Mouse (Mus musculus): ENCODE results near the gene Cdh13.

Cdh13 gene

DNA sequence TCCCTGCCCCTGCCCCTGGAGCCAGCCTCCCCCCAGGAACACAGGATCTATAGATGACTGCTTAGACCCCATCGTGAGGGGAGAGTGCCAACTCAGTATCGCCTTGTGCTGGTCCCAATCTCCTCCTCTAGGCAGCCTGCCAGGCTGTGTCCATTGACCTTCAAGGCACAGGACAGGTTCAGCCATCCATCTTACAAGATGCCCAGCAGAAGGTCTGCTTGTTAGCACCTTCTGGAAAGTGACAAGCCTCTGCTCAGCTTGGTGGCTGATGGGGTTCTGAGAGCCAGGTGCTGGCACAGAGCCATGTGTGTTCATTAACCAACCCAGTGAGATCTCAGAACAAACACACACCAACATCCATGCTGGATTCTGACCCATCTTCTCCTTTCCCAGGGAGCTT lies 998.2 kb downstream of the Cdh13 start:
- ChIA-PET CTCF (interaction anchor here in 1 of 4 experiments (0.6 kb wide), 2 partner anchors 9 to 569 kb away, joined by 3 to 4 read pairs; no protein-coding TSS in a partner anchor), POLR2A (no interaction called here)

DNA sequence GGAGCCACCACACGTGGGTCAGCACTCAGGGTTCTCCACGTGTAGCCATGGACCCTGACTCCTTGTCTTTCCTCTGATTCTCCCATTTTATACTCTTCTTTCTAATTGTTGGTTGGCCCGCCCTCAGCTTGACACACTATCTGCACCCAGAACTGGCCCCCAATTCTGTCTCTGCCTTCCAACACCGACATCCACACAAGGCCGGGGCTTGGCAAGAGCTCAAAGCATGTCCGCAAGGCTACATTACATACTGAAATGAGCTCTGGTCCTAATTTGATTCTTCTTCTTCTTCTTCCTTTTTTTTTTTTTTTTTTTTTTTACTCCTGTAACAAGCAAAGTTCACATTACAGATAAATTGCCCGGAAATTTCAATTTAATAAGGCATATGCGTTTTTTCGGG lies 1001.0 kb downstream of the Cdh13 start:
- ChIA-PET CTCF (interaction anchor here in 1 of 4 experiments (0.6 kb wide), 1 partner anchor 147 kb away, joined by 3 read pairs; no protein-coding TSS in a partner anchor), POLR2A (no interaction called here)

GRCm38 (mm10) chr8:119284920-119285319 lies 1001.4 kb downstream of the Cdh13 start:
- ChIA-PET POLR2A (no interaction called here), CTCF (interaction anchor here in 1 of 4 experiments (0.6 kb wide), 1 partner anchor 147 kb away, joined by 3 read pairs; no protein-coding TSS in a partner anchor)

- ChIA-PET POLR2A (interaction anchor here in 1 of 4 experiments (0.6 kb wide), 1 partner anchor 1447 kb away, joined by 3 read pairs; no protein-coding TSS in a partner anchor), CTCF (interaction anchor here in 2 of 4 experiments (0.6 to 3.3 kb wide), 6 partner anchors 8 to 797 kb away, joined by 3 to 12 read pairs (median 3); no protein-coding TSS in a partner anchor)
Observed at GRCm38 (mm10) chr8:119295477-119295876, 1011.9 kb downstream of the Cdh13 start.

GRCm38 (mm10) chr8:119297752-119298151 lies 1014.2 kb downstream of the Cdh13 start:
- ChIA-PET CTCF (interaction anchor here in 3 of 4 experiments (0.6 to 3.3 kb wide), 12 partner anchors 9 to 1367 kb away, joined by 3 to 15 read pairs (median 4); partner anchors contain the start of gene Hsbp1 (in 1 of the 3)), POLR2A (interaction anchor here in 2 of 4 experiments (0.6 to 0.7 kb wide), 2 partner anchors 271 to 1561 kb away, joined by 3 to 4 read pairs; no protein-coding TSS in a partner anchor)

DNA sequence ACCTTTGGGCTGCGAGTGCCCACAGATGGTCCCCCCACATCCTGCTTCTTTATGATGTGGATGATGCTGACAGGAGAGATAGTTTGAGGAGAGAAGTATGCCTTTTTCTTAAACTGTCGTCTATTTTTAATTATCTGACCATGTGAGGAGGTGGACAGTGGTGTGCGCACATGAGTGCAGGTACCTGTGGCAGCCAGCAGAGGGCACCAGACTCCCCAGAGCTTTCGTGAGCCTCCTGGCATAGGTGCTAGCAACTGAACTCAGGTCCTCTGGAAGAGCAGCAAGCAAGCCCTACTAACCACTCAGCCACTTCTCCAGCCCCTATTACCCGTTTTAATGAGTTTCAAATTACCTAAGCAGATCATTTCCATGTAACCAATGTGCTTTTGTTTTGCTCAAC lies 1016.8 kb downstream of the Cdh13 start:
- ChIA-PET CTCF (interaction anchor here in 1 of 4 experiments (0.6 kb wide), 1 partner anchor 11 kb away, joined by 3 read pairs; no protein-coding TSS in a partner anchor), POLR2A (no interaction called here)

DNA sequence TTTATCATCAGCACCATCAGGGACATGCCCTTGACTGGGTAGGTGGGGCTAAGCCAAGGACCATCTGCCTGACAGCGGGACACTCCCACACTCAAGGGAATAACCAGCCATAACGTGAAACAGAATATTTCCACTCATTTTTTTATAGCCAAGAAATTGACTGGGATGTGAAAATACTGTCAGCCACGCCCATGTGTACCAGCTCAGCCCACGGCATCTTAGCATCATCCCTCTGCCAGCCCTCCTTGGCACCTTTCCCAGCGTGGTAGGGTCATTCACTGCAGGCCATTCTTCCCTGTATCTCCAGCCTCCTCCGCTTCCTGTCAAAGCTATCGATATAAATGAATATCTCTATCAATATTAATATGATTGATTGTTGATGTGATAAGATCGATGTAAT lies 1020.7 kb downstream of the Cdh13 start:
- CTCF ChIA-PET: interaction anchor here in 2 of 4 experiments (0.6 to 1.7 kb wide), 2 partner anchors 8 to 55 kb away, joined by 3 read pairs; no protein-coding TSS in a partner anchor
- POLR2A ChIA-PET: no interaction called here

- POLR2A ChIA-PET: interaction anchor here in 1 of 4 experiments (1.3 kb wide), 1 partner anchor 73 kb away, joined by 3 read pairs; no protein-coding TSS in a partner anchor
- CTCF ChIA-PET: interaction anchor here (0.6 to 2.5 kb wide), 40 partner anchors 9 to 468 kb away, joined by 3 to 33 read pairs (median 4); partner anchors contain the start of genes Hsbp1 (in 2 of the 4), Mlycd (in 1 of the 4) and Tldc1 (in 1 of the 4)
Observed at GRCm38 (mm10) chr8:119311412-119311811, 1027.9 kb downstream of the Cdh13 start.

DNA sequence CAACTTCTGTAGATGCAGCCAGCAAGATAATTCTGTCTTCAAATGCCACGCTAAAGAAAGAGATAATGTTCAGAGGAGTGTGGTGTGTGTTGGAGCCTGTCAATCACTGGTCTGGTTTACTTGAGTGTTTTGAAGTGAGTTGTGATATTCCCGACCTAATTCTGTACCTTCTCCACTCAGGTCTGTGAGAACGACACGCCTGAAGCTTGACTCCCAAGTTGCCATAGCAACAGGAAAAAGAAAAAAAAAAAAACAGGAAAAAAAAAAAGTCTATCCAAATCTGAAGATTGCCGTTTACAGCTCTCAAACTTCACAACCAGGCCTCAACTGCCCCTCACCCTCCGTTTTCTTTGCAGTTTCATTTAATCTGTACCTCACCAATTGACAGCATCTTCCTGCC lies 1039.7 kb downstream of the Cdh13 start:
- ChIA-PET CTCF (interaction anchor here in 2 of 4 experiments (0.6 to 0.7 kb wide), 3 partner anchors 23 to 159 kb away, joined by 4 read pairs; no protein-coding TSS in a partner anchor), POLR2A (no interaction called here)

DNA sequence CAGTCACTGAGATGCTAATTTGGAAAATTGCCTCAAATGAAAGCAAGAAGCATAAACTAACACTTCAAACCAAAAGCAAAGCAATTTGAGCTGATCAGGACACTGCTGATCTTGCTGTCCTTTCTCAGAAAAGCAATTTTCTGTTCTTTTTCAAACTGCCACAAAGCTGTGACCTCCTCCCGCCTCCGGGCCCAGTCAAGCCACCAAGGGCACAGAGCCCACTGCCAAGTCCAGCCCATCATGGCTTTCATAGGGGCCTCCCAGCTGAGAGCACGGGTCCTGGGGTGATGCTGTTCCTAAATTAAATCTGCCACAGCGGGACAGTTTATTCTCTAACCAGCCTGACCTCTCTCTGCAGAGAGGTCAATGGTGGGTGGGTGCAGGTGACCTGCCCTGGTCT lies 1056.0 kb downstream of the Cdh13 start:
- POLR2A ChIA-PET: interaction anchor here in 1 of 4 experiments (0.7 kb wide), 1 partner anchor 78 kb away, joined by 5 read pairs; no protein-coding TSS in a partner anchor
- CTCF ChIA-PET: no interaction called here

- CTCF ChIA-PET: interaction anchor here in 3 of 4 experiments (0.6 to 3.2 kb wide), 12 partner anchors 14 to 1542 kb away, joined by 3 to 22 read pairs (median 4); partner anchors contain the start of genes Mphosph6 (in 1 of the 3) and Tldc1 (in 1 of the 3)
- POLR2A ChIA-PET: interaction anchor here in 2 of 4 experiments (0.8 to 2.5 kb wide), 15 partner anchors 10 to 215 kb away, joined by 3 to 17 read pairs (median 3); partner anchors contain the start of genes Mbtps1 (in 2 of the 2) and Mlycd (in 1 of the 2)
Observed at GRCm38 (mm10) chr8:119343606-119344005, 1060.1 kb downstream of the Cdh13 start.

DNA sequence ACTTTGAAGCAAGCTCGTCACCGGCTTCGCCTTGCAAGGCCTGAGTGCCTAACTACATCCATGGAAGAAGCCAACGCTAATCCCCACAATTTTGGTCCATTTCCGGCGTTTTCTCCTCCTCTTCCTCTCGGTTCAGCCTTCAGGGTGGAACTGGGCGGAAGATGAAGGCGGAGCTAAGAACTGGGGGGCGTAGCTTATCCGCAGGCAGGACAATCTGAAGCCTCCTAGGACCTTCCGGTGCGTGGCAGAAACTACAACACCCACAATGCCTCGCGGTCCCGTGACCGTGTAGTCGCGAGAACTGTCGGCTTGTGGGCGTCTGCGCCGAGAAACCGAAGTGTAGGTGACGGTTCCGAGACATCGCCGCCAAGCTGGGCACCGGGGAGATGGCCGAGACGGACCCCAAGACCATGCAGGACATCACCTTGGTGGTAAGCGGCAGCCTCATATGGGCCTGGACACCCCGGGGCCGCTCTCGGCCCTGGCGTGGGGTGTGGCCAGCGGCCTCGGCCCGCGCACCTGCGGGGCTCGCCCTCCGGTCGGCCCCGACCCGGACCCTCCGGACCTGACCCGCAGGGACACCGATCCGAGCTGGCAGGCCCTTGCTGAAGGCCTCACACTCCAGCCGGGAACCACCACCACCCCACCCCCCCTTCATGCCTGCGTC lies 1060.8 kb downstream of the Cdh13 start, which contains the start of gene Hsbp1:
Hsbp1 (plus strand) TSS at position 299 of the 667 bp plus-strand sequence.
- ChIA-PET CTCF (interaction anchor here in 3 of 4 experiments (0.6 to 3.2 kb wide), 16 partner anchors 9 to 1542 kb away, joined by 3 to 22 read pairs (median 4); partner anchors contain the start of genes Mphosph6 (in 1 of the 3) and Tldc1 (in 1 of the 3)), POLR2A (interaction anchor here in 3 of 4 experiments (0.5 to 2.5 kb wide), 20 partner anchors 9 to 215 kb away, joined by 3 to 17 read pairs (median 4); partner anchors contain the start of genes Mbtps1 (in 2 of the 3) and Mlycd (in 2 of the 3))

DNA sequence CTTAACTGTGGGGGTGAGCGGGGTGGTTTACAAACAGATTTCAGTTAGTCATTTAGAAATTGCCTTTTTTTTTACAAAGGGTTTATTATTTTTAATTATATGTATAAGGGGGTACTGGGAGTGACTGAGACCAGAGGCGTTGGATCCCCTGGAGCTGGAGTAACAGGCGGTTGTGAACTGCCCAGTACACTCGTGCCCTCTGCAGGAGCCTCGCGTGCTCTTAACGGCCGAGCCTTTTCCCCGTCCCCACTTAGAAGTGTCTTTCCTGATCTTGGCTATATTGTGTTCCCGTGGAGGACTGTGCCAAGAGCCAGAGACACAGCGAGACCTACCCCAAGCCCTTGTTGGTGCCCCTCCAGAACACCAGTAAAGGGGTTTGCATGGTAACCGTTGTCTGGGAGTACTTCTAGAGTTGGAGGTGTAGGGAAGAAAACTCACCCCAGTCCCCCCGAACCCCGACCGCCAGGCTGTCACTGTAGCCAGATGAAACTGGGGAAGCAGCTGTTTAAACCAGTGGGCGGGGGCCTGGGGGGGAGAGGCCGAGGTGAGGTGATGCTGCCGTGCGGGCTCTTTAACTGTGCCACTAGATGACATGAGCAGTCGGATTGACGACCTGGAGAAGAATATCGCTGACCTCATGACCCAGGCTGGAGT lies 1061.6 kb downstream of the Cdh13 start:
- CTCF ChIA-PET: interaction anchor here in 3 of 4 experiments (0.6 to 3.2 kb wide), 11 partner anchors 9 to 685 kb away, joined by 3 to 22 read pairs (median 3); partner anchors contain the start of gene Tldc1 (in 1 of the 3)
- POLR2A ChIA-PET: interaction anchor here in 3 of 4 experiments (0.8 to 2.5 kb wide), 10 partner anchors 8 to 214 kb away, joined by 3 to 17 read pairs (median 4); partner anchors contain the start of genes Mbtps1 (in 1 of the 3) and Mlycd (in 1 of the 3)

GRCm38 (mm10) chr8:119345683-119346075 lies 1062.1 kb downstream of the Cdh13 start:
- POLR2A ChIA-PET: interaction anchor here in 3 of 4 experiments (0.7 to 1.7 kb wide), 7 partner anchors 9 to 1824 kb away, joined by 3 to 7 read pairs (median 3); partner anchors contain the start of genes Mbtps1 (in 1 of the 3) and Taf1c (in 1 of the 3)
- CTCF ChIA-PET: interaction anchor here (0.6 to 3.2 kb wide), 13 partner anchors 9 to 1713 kb away, joined by 3 to 22 read pairs (median 3); no protein-coding TSS in a partner anchor

DNA sequence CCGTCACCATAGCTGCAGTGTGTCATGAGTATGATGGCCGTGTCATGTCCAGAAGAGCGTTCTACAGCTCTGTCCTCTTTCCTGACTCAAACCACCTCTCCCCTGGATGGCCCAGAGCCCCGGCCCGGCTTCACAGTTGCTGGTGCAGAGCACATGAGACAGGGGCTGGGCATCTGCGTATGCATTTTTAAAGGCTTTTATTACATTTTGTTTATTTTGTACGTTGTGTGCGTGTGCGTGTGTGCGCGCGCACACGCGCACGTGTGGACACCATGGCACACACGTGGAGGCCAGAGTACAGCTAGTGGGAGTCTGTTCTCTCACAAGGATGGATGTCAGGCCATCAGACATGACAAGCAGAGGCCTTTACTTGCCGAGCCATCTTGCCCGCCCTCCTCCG lies 1068.1 kb downstream of the Cdh13 start:
- CTCF ChIA-PET: interaction anchor here in 2 of 4 experiments (0.5 to 2.9 kb wide), 3 partner anchors 29 to 702 kb away, joined by 3 to 10 read pairs (median 9); no protein-coding TSS in a partner anchor
- POLR2A ChIA-PET: interaction anchor here in 1 of 4 experiments (1.1 kb wide), 1 partner anchor 61 kb away, joined by 3 read pairs; no protein-coding TSS in a partner anchor

GRCm38 (mm10) chr8:119352977-119353658 lies 1069.6 kb downstream of the Cdh13 start:
- ChIA-PET CTCF (interaction anchor here in 2 of 4 experiments (0.6 to 1.2 kb wide), 4 partner anchors 9 to 316 kb away, joined by 3 to 5 read pairs (median 3); partner anchors contain the start of gene Hsbp1 (in 1 of the 2)), POLR2A (interaction anchor here in 2 of 4 experiments (0.7 to 1.3 kb wide), 5 partner anchors 9 to 1581 kb away, joined by 3 to 6 read pairs (median 4); partner anchors contain the start of genes Hsbp1 (in 2 of the 2) and Mlycd (in 2 of the 2))

DNA sequence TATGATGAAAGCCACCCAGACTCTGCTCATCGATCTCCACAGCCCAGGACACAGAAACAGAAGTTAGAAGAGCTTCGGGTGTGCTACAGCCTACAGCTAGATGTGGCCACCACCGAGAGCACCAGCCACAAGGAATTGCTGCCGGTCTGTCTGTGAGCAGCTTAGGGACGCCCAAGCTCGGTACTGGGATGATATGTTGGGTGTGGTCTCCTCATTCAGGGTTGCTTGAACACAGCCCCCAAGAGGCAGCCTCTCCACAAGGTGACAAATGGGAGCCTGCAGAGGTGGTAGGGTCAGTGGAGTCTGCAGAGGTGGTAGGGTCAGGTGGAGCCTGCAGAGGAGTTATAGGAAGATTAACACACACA lies 1070.1 kb downstream of the Cdh13 start:
- CTCF ChIA-PET: interaction anchor here in 1 of 4 experiments (0.6 to 1.1 kb wide), 3 partner anchors 9 to 316 kb away, joined by 3 read pairs; partner anchors contain the start of gene Hsbp1

More for the DNA sequence above, 1070.1 kb downstream of the Cdh13 start:
- POLR2A ChIA-PET: interaction anchor here in 3 of 4 experiments (0.6 to 1.3 kb wide), 6 partner anchors 10 to 1582 kb away, joined by 3 to 6 read pairs (median 4); partner anchors contain the start of genes Hsbp1 (in 2 of the 3) and Mlycd (in 2 of the 3)

Data from embryonic stem cell, embryonic (primary cell).